Mouse (Mus musculus) 3134 (cell line): Measurements from ENCODE around the gene Rapgef5.

Source experiments
- DNase-seq: peaks from one replicate; pipeline ENCODE4 v3.0.0-alpha.2; 2011; ENCODE audit warnings: low spot score; ENCODE audit not compliant: insufficient read length; ENCODE audit errors: extremely low read depth

Gene Rapgef5

GRCm38 (mm10) chr12:117516179-117516578 lies at the start of gene Rapgef5:
Gene Rapgef5, plus strand, starts transcription at chr12:117516479.
- DNase-seq, result no peak

GRCm38 (mm10) chr12:117468329-117468728 lies 48.0 kb upstream of the Rapgef5 start:
- DNase-seq, result no peak

DNA sequence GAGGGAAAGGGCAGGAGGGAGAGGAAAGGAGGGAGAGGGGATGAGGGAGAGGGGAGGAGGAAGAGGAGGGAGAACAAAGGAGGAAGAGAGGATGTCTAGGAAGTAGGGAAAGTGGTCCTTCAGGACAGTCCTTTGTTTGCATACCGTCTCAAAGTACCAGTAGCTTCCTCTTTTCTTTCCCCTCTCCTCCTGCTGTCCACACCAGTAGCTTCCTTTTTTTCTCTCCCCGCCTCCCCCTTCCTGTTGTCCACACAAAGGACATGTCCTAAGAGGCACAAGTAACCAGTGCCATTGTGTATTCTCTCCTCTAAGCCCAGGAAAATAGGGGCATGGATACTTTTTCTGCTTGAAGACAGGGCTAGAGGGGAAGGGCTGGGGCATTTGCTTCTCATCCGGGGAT lies 37.3 kb upstream of the Rapgef5 start:
- no peak for DNase-seq

DNA sequence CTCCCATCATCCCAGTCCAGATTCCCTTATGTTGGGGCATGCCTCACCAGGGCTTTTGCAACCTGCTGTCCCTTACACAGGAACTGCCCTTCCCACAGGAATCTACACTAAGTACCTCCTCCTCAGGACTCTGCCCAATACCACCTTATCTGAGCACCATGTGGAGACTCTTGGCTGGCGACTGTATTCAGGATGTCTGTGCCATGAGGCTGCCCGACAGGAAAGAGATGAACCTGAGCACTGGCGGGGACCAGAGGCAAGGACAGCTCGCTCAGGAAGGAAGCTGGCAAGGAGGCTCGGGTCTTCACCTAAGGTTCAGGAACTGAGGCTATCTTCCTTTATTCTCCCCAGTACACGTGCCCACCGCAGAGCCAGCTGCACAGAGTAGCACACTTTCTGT lies 36.6 kb upstream of the Rapgef5 start:
- DNase-seq, result no peak

GRCm38 (mm10) chr12:117480958-117481357 lies 35.3 kb upstream of the Rapgef5 start:
- no peak for DNase-seq

DNA sequence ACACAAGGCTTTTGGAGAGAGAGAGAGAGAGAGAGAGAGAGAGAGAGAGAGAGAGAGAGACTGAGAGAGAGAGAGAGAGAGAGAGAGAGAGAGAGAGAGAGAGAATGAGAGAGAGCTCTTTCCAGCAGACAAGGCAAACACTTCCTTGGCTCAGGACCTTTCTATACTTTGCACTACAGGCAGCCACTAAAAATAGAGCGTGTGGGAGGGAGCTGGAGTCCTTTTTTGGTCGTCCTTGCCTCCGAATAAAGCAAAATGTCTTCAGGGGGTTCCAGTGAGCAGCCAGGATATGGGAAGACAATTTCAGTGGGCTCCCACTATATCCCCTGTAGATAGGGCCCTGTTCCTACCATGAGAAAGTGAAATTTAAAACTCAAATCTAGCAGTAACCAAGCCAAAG lies 33.6 kb upstream of the Rapgef5 start:
- DNase-seq, result no peak

- no peak for DNase-seq
Observed at GRCm38 (mm10) chr12:117486118-117487057, 29.9 kb upstream of the Rapgef5 start.

GRCm38 (mm10) chr12:117496501-117497176 lies 19.6 kb upstream of the Rapgef5 start:
- no peak for DNase-seq

DNA sequence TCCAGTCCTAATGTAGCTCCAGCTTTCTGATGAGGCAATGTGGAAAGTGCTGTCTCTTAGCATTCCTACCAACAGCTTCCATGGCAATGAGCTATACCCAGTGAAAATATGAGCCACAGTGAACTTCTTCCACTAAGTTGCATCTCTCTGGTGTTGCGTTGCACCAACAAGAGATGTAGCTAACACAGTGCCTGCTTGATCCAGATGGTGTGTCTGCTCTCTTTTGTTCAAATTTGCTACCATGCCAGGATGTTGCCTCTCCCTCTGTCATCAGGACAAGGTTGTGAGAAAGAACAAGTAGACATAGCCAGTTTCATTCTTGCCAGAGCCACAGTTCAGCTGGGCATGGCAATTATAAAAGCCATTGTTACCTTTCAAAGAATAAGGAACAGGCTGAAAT lies 18.9 kb upstream of the Rapgef5 start:
- DNase-seq, result no peak

- no peak for DNase-seq
Observed at GRCm38 (mm10) chr12:117499242-117499641, 17.0 kb upstream of the Rapgef5 start.

DNA sequence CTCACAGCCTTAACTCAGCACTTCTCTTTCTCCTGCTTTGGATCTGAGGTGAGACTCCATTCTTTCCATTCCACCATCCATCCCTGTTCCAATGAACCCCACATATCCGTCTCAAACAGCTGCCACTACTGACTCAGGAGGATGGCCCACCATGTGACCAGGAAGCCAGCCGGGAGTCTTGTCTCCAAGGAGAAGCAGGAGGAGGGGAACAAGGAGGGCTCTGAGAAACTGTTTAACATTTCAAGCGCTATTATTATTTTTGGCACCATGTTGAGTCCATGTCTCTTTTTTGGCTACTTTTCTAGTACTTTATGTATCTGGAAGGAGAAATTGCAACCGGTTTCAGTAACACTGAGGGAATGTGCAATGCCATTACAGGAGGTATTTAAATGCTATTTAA lies 15.1 kb upstream of the Rapgef5 start:
- DNase-seq, result no peak

DNA sequence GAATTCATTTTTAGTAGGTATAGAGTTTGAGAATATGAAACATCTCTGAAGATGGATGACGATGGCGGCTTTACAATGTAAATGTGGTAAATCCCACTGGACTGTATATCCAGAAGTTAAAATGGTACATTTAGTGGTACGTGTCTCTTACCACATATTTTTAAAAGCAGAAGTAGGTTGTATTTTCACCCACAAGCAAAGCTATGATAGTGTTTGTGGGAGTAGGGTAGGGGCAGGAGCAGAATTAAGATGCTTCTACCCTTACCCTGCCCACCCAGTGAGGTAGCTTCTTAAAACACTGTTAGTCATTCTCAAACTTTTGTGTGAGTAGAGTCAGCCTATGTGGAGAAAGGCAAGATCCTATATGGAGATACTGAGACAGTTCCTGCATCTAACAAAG lies 13.4 kb upstream of the Rapgef5 start:
- no peak for DNase-seq

GRCm38 (mm10) chr12:117505163-117505562 lies 11.1 kb upstream of the Rapgef5 start:
- DNase-seq, result no peak

DNA sequence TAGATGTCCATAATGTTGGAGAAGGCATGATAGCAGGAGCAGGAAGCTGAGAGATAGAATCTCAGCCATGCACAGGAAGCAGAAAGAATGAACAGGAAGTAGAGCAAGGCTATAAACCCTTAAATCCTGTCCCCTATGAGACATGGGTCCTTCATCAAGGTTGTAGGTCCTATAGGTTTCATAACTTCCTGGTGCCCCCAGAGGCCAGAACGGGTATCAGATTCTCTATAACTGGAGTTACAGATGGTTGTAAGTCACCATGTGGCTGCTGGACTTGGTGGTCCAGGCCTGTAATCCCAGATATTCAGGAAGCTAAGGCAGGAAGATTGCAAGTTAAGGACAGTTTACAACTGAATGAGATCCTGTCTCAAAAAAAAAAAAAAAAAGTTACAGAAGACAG lies 8.5 kb upstream of the Rapgef5 start:
- no peak for DNase-seq

- no peak for DNase-seq
Observed at GRCm38 (mm10) chr12:117509919-117510318, 6.4 kb upstream of the Rapgef5 start.

DNA sequence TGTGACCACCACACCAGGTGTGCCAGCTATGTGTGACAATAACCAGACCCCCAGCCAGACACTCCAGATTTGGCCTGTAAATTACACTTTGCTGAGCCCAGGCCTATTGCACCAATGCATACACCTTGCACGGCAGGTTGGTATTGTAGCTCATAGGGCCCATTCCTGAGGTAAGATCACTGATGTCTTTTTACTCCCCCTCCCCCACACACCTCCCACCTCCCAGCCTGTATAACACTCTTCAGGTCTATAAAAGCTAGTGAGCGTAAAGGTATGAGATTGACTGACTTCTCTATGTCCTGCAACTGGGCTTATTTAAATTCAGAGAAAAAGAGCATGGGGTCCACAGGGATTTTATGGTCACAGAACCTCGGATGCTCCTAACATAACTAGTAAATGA lies 3.8 kb upstream of the Rapgef5 start:
- DNase-seq, result no peak

DNA sequence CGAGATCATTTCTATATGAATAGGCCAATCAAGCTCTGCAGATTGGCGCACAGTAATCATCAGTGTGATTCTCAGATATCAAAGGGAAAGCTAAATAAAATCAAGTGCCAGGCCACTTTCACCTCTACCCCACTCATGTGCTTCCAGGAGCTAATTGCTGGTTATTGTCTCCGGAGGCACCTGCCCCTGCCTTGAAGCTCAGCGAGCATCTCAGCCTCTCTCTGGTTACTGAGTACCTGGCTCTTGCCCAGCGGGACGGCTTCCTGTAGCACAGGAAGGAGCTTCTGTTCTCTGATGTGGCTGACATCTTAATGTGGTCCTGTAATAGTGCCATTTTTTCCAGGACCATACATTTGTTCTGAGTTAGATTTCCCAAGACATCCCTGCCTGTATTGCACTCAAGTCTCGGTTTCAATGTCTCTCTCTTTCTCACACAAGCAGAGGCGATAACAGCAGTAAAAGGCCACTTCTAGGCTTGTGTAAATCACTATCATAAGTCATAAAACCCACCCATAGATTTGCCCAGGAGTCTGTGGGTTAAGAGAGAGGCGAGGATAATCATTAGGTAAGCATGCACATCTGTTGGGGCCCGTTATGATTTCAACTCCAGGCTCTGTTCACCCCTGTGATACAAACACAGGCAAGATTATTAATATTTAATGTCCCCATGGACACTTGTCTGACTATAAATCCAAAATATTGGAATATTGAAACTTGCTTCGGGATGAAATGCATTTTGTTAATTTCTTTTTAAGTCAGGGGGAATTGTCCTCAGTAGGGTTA lies 2.9 kb upstream of the Rapgef5 start:
- no peak for DNase-seq

GRCm38 (mm10) chr12:117517275-117517936 lies 1.1 kb downstream of the Rapgef5 start:
- no peak for DNase-seq

DNA sequence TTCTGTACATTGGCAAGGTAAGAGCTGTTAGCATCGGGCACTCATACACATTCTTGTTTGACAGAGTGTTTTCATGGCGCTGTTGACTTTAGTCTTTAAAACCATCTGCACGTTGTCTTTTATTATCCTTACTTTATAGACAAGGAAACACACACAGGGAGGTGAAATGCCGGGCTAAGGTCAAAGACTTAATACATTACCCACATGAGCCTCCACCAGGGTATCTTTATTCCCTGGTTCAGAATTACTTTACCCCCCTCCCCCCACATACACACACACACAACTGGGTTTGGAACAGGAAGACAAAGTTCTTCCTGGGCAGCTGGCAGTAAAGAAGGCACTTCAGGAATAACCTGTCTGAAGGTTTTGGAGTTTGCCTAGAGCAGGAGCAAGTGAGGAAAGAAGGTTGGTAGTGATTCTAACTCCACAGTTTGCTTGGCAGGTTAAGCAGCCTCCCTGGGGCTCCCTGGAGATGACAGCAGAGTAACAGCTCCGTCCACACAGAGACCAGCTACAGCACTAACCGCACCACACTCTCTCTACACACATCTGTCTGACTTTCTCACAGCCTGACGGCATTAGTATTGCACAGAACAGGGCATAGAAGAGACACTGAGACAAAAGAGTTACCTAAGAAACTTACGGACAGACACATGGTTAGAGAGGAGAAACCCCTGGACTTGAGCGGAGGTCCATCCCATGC lies 8.2 kb downstream of the Rapgef5 start:
- no peak for DNase-seq

DNA sequence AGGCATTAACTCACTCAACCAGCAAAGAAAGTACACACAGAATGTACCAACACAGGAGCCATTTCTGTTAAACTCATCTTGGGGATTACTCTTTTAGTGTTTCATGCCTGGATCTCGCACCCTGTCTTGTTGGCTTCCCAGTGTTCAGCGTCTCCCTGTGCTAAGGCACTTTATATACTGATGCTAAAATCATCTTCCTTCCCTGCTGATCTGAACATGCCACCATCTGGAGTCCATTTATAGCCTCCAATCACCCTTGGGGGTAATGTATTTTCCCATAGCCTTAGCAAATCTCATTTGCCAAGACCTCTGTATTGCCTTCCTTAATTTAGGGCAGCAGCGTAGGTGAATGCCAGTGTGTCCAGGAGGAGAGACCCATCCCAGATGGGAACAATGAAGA lies 11.6 kb downstream of the Rapgef5 start:
- no peak for DNase-seq
